Mouse (Mus musculus) E14TG2a.4 (cell line): ENCODE measurements at regions not wholly inside any gene's neighbourhood (a gene's known extent, or its start where the extent isn't known, plus 50 kb on each side); places are given as distances from the start of the nearest gene placed in this dataset.

Experiments used
- CTCF ChIP-seq: conservative IDR thresholded peaks from 2 replicates; pipeline ENCODE4 v1.5.1; 2014; ENCODE audit warnings: low read length
- NANOG ChIP-seq: IDR thresholded peaks from 2 replicates; pipeline ENCODE4 v1.6.1; 2014; ENCODE audit warnings: borderline replicate concordance, low read length, mixed read lengths
- POU5F1 ChIP-seq: IDR thresholded peaks from 2 replicates; pipeline ENCODE4 v1.6.1; 2014; ENCODE audit warnings: low read length, borderline replicate concordance

GRCm38 (mm10) chr4:4450104-4450503 lies 343.1 kb downstream of the Impad1 start:
- TF ChIP-seq CTCF (no peak), POU5F1 (no peak), NANOG (no peak)
